Mouse (Mus musculus): Measurements from ENCODE around the gene Raver2.

DNA sequence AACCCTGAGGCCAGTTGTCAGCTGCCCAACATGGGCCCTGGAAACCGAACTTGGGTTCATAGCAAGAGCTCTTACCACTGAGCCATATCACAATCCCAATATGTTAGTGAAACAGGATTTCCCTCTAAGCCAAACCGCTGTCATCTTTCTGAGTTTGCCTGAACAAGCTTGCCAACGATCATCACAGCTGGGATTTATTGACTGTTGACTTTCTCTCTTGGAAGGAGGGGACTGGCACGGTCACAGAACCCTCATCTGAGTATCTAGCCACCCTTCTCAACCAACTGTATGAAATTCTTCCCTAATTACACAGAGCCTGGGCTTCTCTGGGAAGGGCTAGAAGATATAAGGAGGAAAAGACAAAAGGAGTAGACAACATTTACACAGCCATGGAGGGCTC, 22.2 kb upstream of the Raver2 start:
- TF ChIP-seq CTCF (IDR thresholded peaks at IDR 0.05; ENCODE audit: extremely low read depth, insufficient read depth, low read length), result no peak
- TF ChIP-seq POLR2A (IDR thresholded peaks at IDR 0.05; ENCODE audit: extremely low read depth, insufficient read depth, low read length), result no peak
